Mouse (Mus musculus): ENCODE results near the gene Caskin1. TPM values are rescaled to one million over a fixed set of nuclear protein-coding genes. Genes with fewer than 3 reads are reported as not detected.

Caskin1 gene
- polyA plus RNA-seq, 1 experiment from 2014 or later = 1.0 TPM

DNA sequence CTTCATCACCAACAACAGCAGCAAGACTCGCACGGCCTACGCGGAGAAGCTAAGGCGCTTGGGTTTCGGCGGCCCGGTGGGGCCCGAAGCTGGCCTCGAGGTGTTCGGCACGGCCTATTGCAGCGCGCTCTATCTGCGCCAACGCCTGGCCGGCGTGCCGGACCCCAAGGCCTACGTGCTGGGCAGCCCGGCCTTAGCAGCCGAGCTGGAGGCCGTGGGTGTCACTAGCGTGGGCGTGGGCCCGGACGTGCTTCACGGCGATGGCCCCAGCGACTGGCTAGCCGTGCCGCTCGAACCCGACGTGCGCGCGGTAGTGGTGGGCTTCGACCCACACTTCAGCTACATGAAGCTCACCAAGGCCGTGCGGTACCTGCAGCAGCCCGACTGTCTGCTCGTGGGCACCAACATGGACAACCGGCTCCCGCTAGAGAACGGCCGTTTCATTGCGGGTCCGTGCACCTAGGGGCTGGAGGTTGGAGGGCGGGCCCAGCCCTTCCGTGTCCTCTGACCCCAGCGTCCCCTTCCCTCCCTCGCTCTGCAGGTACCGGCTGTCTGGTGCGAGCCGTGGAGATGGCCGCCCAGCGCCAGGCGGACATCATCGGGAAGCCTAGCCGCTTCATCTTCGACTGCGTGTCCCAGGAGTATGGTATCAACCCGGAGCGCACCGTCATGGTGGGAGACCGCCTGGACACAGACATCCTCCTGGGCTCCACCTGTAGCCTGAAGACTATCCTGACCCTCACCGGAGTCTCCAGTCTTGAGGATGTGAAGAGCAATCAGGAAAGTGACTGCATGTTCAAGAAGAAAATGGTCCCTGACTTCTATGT, 17.5 kb upstream of the Caskin1 start:
- in situ Hi-C loops (cut with MboI; ENCODE audit: low pct_unique_long_range_greater_than_20kb) = no loop called here
- no peak for ATAC-seq
- CTCF ChIA-PET = interaction anchor here (0.7 to 1.1 kb wide), 2 partner anchors 8 to 11 kb away, joined by 3 read pairs; partner anchors contain the start of gene Mlst8

DNA sequence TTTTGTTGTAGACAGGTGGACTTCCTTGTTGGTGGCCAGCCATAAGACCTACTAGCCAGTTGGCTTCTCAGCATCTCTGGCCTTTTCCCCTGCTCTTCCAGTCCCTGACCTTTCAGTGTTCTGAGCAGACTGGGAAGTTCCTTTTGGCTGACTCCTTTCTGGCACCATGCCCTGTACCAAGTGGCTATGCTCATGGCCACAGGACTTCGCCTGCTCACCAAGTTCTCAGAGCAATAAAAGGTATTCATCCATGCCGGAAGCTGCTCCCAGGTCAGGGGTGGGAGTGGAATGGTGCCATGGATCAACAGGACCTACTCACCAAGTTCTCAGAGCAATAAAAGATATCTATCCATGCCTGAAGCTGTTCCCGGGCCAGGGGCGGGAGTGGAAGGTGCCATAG, 15.9 kb upstream of the Caskin1 start:
- POLR2A ChIA-PET = interaction anchor here (0.8 to 2.4 kb wide), 2 partner anchors 18 to 197 kb away, joined by 3 to 12 read pairs; partner anchors contain the start of gene Zfp598
- peak; percentile 88 for DNase-seq (ENCODE audit: low read depth, low spot score)
- peak; percentile 17 for ATAC-seq

More for the DNA sequence above, 17.5 kb upstream of the Caskin1 start:
- DNase-seq (ENCODE audit: low read depth, low spot score) = no peak
- POLR2A ChIA-PET = interaction anchor here (2.4 kb wide), 1 partner anchor 17 kb away, joined by 12 read pairs; no protein-coding TSS in a partner anchor
- no peak for TF ChIP-seq CTCF (IDR thresholded peaks at IDR 0.05)
- no peaks in the 10 kb centered on the region for H3K27me3 ChIP-seq

DNA sequence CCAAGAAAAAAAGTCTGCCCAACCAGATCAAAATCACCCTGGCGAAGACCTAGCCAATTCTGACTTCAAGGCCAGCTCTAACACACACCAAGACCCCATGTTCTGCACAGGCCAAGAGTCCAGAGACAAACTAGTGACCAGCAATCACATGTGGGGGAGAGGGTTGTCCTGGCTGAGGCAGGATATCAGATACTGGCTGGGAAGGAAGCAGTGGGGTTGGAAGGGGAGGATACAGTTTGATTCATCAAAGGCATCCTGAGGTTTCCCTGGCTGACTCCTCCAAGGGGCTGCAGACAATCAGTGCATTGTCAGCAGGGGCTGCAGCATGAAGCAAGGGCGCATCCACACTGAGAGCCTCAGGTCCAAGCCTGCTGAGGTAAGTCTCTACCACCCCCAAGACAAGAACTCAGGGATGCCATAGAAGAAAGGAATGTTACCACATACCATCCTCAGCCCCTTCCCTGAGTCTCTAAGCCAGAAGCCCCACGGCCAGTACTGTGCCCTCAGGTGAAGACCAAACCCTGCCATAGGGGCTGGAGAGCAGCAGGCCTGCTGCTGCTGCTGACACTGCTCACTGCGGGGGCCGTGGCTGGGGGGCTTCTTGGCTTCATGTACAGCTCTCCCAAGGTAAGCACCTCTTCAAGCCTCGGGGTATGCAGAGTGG, 14.7 kb upstream of the Caskin1 start, which contains the start of gene Bricd5:
Gene Bricd5, plus strand, starts transcription at position 273 of the 664 bp plus-strand sequence.
- DNase-seq (ENCODE audit: low read depth, low spot score) (no peak), ATAC-seq (no peak)
- no peak for TF ChIP-seq CTCF (IDR thresholded peaks at IDR 0.05)
- ChIA-PET POLR2A (no interaction called here), CTCF (no interaction called here)
- in situ Hi-C loops (cut with MboI; ENCODE audit: low pct_unique_long_range_greater_than_20kb) = no loop called here
- H3K27me3 ChIP-seq = no peaks in the 10 kb centered on the region

More for the DNA sequence above, 15.9 kb upstream of the Caskin1 start:
- in situ Hi-C loops (cut with MboI; ENCODE audit: low pct_unique_long_range_greater_than_20kb) = no loop called here
- H3K27me3 ChIP-seq = no peaks in the 10 kb centered on the region
- CTCF ChIA-PET = interaction anchor here (1.2 to 1.7 kb wide), 3 partner anchors 12 to 197 kb away, joined by 3 to 4 read pairs (median 3); partner anchors contain the start of gene Zfp598
- TF ChIP-seq CTCF (IDR thresholded peaks at IDR 0.05) = no peak

DNA sequence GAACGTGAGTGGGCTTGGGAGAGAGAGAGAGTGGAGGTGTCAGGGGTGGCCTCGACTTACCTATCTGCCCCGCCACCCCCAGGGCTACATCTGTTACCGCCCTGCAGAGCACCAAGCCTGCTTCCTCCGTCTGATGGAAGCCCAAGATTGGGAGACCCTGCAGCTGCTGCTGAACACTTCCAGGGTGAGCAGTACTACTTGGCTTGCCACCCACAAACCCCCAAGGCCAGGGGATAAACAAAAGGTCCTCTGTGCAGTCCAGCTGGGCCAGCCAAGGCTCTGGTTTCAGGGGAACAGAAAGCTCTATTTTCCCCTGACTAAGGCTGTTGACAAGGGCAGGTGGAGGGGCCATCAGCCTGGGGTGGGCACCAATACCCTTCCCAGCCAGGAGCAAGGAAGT, 13.8 kb upstream of the Caskin1 start:
- in situ Hi-C loops (cut with MboI; ENCODE audit: low pct_unique_long_range_greater_than_20kb) = no loop called here
- TF ChIP-seq CTCF (IDR thresholded peaks at IDR 0.05) = no peak
- H3K27me3 ChIP-seq = no peaks in the 10 kb centered on the region
- POLR2A ChIA-PET = no interaction called here
- CTCF ChIA-PET = no interaction called here
- ATAC-seq (no peak), DNase-seq (ENCODE audit: low read depth, low spot score) (no peak)

DNA sequence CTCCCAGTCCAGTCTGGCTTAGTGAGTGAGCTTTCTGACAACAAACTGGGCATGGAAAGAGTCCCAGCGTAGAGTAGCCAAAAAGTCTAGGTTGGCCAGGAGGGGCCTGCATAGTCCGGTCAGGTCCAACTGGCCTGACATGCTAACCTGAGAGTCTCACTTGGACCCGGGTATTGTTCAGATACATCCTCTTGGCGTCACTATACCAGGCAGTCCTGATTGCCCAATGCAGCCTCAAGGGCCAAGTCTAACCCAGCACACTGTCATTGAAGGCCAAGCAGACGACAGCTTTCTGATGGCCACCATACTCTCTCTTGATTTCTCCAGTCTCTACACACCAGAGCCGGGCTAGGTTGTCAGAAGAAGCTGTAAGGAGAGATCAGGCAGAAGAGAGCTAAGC, 12.8 kb upstream of the Caskin1 start:
- ChIA-PET CTCF (interaction anchor here (1.2 kb wide), 1 partner anchor 12 kb away, joined by 3 read pairs; no protein-coding TSS in a partner anchor), POLR2A (no interaction called here)
- no peaks in the 10 kb centered on the region for H3K27me3 ChIP-seq
- DNase-seq (ENCODE audit: low read depth, low spot score) = no peak
- no peak for ATAC-seq
- in situ Hi-C loops (cut with MboI; ENCODE audit: low pct_unique_long_range_greater_than_20kb) = no loop called here
- no peak for TF ChIP-seq CTCF (IDR thresholded peaks at IDR 0.05)

DNA sequence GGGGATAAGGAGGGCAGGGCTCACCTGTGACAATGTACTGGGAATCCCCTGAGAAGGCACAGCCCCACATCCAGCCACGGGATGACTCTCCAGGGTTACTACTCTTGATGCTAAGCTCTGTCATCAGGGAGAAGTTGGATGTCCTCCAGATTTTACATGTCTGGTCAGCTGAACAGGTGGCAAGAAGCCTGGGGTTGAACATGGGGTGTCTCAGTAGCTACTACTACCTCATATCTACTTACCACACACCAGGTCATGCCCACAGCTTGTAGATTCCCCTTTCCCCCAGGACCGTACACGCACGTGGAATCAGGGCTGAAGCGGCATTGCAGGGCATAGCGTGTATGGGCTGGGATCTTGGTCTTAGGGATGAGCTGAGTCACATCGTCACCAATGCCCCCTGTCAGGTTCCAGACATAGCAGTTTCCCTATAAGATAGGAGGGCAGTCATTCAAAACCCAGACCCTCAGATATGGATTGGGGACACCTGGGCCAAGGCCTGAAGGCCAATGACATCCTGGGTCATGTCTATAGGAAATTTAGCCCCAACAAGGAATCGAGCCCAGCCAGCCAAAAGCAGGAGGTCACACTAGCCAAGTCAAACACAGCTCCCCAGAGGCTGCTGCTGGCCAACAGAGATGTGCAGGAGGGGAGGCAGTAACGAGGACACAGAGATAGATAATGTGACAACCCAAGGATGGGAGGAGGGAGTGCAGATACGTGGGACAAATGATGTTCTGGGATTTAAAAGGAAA, 12.2 kb upstream of the Caskin1 start:
- H3K27me3 ChIP-seq = no peaks in the 10 kb centered on the region

DNA sequence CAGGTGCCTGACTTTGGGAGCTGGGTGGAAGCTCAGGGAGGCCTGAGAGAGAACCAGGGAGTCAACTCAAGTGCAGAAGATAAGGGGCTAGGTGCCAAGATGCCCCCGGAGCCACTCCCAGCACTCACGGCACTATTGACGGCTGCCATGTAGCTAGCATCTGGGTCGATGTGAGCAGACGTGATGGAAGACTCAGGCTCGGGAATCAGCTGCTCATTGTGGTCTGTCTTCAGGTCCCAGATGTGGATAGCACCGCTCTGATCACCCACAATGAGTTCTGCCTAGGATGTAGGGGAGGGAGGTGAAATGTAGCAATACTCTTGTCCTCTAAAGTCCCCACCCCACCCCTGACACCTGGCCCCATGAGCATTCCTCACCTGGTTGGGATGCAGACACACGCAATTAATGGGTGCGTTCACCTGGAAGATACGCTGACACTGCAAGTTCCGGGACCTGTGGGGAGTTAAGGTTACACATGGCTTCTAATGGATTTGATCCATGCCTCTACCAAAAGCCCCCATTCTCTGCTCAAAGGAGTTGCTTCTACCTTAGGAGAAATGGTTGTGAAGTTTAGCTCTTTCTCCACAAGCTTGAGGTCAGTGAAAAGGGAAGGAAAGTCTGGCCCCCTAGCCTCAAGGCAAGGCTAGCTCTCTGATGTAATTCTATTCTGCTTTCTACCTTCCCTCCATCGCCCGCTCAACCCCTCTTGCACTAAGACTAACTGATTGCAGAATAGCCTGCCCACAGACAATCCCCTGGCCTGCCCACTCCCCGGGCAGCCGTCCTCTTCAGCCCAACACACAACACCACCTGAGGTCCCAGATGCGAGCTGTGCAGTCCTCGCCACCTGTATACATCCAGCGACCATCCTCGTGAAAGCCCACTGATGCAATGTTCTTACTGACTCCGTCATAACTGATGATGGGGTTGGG, 11.1 kb upstream of the Caskin1 start:
- no peaks in the 10 kb centered on the region for H3K27me3 ChIP-seq
- no peak for TF ChIP-seq CTCF (IDR thresholded peaks at IDR 0.05)
- in situ Hi-C loops (cut with MboI; ENCODE audit: low pct_unique_long_range_greater_than_20kb) = no loop called here
- no peak for DNase-seq (ENCODE audit: low read depth, low spot score)
- ATAC-seq = no peak
- ChIA-PET POLR2A (interaction anchor here (1.1 kb wide), 1 partner anchor 50 kb away, joined by 3 read pairs; no protein-coding TSS in a partner anchor), CTCF (interaction anchor here (0.9 to 1.9 kb wide), 2 partner anchors 7 to 47 kb away, joined by 3 to 9 read pairs; partner anchors contain the start of genes E4f1 and Pgp)

More for the DNA sequence above, 12.2 kb upstream of the Caskin1 start:
- POLR2A ChIA-PET = interaction anchor here (1.1 kb wide), 1 partner anchor 49 kb away, joined by 3 read pairs; no protein-coding TSS in a partner anchor
- in situ Hi-C loops (cut with MboI; ENCODE audit: low pct_unique_long_range_greater_than_20kb) = no loop called here
- TF ChIP-seq CTCF (IDR thresholded peaks at IDR 0.05) = no peak
- CTCF ChIA-PET = interaction anchor here (1.2 kb wide), 1 partner anchor 13 kb away, joined by 3 read pairs; no protein-coding TSS in a partner anchor
- ATAC-seq (no peak), DNase-seq (ENCODE audit: low read depth, low spot score) (no peak)

DNA sequence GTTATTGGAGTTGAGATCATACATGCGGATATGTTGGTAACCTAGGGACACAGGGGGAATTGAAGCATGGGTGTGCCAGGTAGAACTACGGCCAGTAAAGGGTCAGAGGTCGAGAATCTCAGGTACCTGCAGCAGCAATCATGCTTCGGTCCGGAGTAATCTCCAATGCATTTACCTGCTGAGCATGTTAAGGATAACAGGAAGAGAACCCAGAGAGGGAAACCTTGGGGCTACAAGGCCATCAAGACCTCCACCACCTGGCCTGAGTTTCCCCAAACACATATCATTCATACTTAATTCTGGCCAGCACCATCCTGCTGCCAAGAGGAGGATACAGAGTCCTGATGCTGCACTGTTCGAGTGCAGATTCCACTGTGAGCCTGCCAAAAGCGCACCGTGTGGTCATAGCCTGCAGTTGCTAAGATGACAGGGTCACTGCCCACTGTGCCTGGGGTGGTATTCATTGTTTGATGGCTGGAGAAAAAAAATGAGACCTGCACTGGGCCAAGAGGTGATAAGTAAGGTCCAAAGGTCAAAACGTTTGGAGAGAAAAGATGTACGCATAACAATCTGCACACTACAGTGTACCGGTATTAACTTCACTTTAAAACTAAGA, 10.3 kb upstream of the Caskin1 start:
- in situ Hi-C loops (cut with MboI; ENCODE audit: low pct_unique_long_range_greater_than_20kb) = no loop called here
- no peak for TF ChIP-seq CTCF (IDR thresholded peaks at IDR 0.05)
- no peaks in the 10 kb centered on the region for H3K27me3 ChIP-seq
- no peak for DNase-seq (ENCODE audit: low read depth, low spot score)
- CTCF ChIA-PET = interaction anchor here (0.9 to 2.5 kb wide), 9 partner anchors 8 to 152 kb away, joined by 3 to 10 read pairs (median 4); partner anchors contain the start of genes E4f1 and Pgp
- POLR2A ChIA-PET = interaction anchor here (1.7 kb wide), 1 partner anchor 50 kb away, joined by 4 read pairs; the partner anchor contains the start of gene Traf7
- no peak for ATAC-seq

Measured in Patski (cell line).